Mouse (Mus musculus) small intestine, adult 2 months (tissue): Measurements from ENCODE around the gene Gadd45g.

Experiments
- CTCF ChIP-seq: fragments of 200-500 bp; IDR thresholded peaks from 2 replicates; pipeline ENCODE4 v1.5.1; 2012; ENCODE audit warnings: low read depth, mild to moderate bottlenecking, control low read depth, inconsistent platforms, low read length, moderate library complexity, mixed read lengths; ENCODE audit not compliant: insufficient replicate concordance, insufficient read length; ENCODE audit errors: extremely low read depth
- POLR2A ChIP-seq: fragments of 200-500 bp; IDR thresholded peaks from 2 replicates; pipeline ENCODE4 v1.6.1; 2012; ENCODE audit warnings: low read depth, mild to moderate bottlenecking, control low read depth, inconsistent platforms, low read length, moderate library complexity

DNA sequence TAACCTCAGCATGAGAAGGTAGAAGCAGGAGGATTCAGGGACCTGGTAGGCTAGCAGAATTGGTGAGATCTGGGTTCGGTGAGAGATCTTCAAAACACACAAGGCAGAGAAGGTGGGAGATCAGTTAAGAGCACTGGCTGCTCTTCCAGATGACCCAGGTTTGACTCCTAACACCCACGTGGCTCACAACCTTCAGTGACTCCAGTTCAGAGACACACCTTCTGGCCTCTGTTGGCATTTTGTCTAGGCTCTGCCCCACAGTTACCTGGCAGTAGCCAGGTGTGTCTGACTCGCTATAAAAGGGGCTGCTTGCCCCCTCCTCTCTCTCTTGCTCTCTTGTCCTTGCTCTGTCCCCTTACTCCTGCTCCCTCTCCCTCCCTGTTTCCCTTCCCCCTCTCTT, 24.5 kb upstream of the Gadd45g start:
- TF ChIP-seq POLR2A: no peak
- no peak for TF ChIP-seq CTCF
